Mouse (Mus musculus) CH12.LX (cell line): ENCODE data around the gene Tada2b.

Experiments
- CHD2 ChIP-seq: IDR thresholded peaks from 2 replicates; pipeline ENCODE4 v1.6.1; 2011; ENCODE audit warnings: low read length, improper control_type of control experiment
- CTCF ChIP-seq, 2 experiments: IDR thresholded peaks in 1 of 2; conservative IDR thresholded peaks in 1 of 2; 2 replicates each; pipeline ENCODE4 v1.5.1; 2011 to 2012; ENCODE audit warnings: low read depth in 2 of 2, low read length in 2 of 2, improper control_type of control experiment in 1 of 2, inconsistent platforms in 1 of 2, mild to moderate bottlenecking in 1 of 2, moderate library complexity in 1 of 2
- E2F4 ChIP-seq: IDR thresholded peaks from 2 replicates; pipeline ENCODE4 v1.6.1; 2011; ENCODE audit warnings: low read depth, low read length, improper control_type of control experiment; ENCODE audit not compliant: insufficient replicate concordance
- EP300 ChIP-seq: IDR thresholded peaks from 2 replicates; pipeline ENCODE4 v1.6.1; 2011; ENCODE audit warnings: low read length, improper control_type of control experiment
- ETS1 ChIP-seq: conservative IDR thresholded peaks from 2 replicates; pipeline ENCODE4 v1.6.1; 2012; ENCODE audit warnings: low read depth, mild to moderate bottlenecking, inconsistent platforms, low read length, improper control_type of control experiment, moderate library complexity
- GABPA ChIP-seq: IDR thresholded peaks from 2 replicates; pipeline ENCODE4 v1.6.1; 2012; ENCODE audit warnings: low read depth, low read length, improper control_type of control experiment, inconsistent platforms; ENCODE audit not compliant: insufficient replicate concordance
- HCFC1 ChIP-seq: IDR thresholded peaks from 2 replicates; pipeline ENCODE4 v1.6.1; 2012; ENCODE audit warnings: low read depth, mild to moderate bottlenecking, inconsistent platforms, low read length, improper control_type of control experiment
- MAFK ChIP-seq: IDR thresholded peaks from 2 replicates; pipeline ENCODE4 v1.6.1; 2011; ENCODE audit warnings: low read length, improper control_type of control experiment; ENCODE audit not compliant: insufficient replicate concordance
- MAX ChIP-seq: IDR thresholded peaks from 2 replicates; pipeline ENCODE4 v1.6.1; 2011; ENCODE audit warnings: low read length, improper control_type of control experiment
- POLR2A ChIP-seq: IDR thresholded peaks from 2 replicates; pipeline ENCODE4 v1.6.1; 2011; ENCODE audit warnings: low read depth, mild to moderate bottlenecking, improper control_type of control experiment, low read length
- SMC3 ChIP-seq: IDR thresholded peaks from 2 replicates; pipeline ENCODE4 v1.6.1; 2011; ENCODE audit warnings: low read depth, low read length, improper control_type of control experiment
- ZC3H11A ChIP-seq: IDR thresholded peaks from 2 replicates; pipeline ENCODE4 v1.6.1; 2012; ENCODE audit warnings: low read depth, mild to moderate bottlenecking, inconsistent platforms, low read length, improper control_type of control experiment
- ZMIZ1 ChIP-seq: IDR thresholded peaks from 2 replicates; pipeline ENCODE4 v1.6.1; 2012; ENCODE audit warnings: low read depth, mild to moderate bottlenecking, inconsistent platforms, low read length, improper control_type of control experiment
- ZNF384 ChIP-seq: IDR thresholded peaks from 2 replicates; pipeline ENCODE4 v1.6.1; 2012; ENCODE audit warnings: low read depth, low read length, improper control_type of control experiment, inconsistent platforms

DNA sequence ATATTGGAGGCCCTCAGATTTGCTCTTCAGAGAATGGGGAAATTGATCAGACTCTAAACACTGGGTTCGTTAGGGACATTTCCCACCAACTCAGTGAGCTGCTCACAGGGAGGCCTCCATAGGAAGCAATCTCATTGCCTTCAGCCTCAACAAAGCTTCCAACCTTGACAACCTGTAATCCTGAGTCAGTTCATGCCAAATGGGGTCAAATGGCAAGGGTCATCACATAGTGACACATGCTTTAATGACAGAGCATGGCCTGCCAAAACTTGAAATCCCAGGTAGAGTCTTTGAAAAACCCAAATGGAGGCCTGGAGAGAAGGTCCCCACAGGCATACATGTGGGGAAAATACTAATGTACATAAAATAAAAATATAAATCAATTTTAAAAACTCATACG lies 42.8 kb upstream of the Tada2b start:
- TF ChIP-seq MAFK: no peak
- TF ChIP-seq CHD2: no peak
- no peak for TF ChIP-seq GABPA
- TF ChIP-seq CTCF (conservative IDR thresholded peaks at IDR 0.05 in 1 of 2, IDR thresholded peaks at IDR 0.05 in 1 of 2; ENCODE audit: low read depth in 2 of 2, low read length in 2 of 2): no peak
- TF ChIP-seq EP300: no peak
- TF ChIP-seq MAX: no peak
- no peak for TF ChIP-seq POLR2A
- no peak for TF ChIP-seq ZNF384
- TF ChIP-seq ETS1: no peak
- TF ChIP-seq HCFC1: no peak
- TF ChIP-seq ZMIZ1: no peak
- TF ChIP-seq SMC3: no peak
- TF ChIP-seq ZC3H11A: no peak
- no peak for TF ChIP-seq E2F4
